Mouse (Mus musculus) intestine, embryonic 15.5 days (tissue): ENCODE results near the gene Osgepl1. TPM values are rescaled to one million over a fixed set of nuclear protein-coding genes. Genes with fewer than 3 reads are reported as not detected.
"Not testable (repeated sequence)": the region's sequence is repeated elsewhere in the genome, so short reads cannot be mapped to it uniquely, and the experiment has no call there.

ENCODE experiments used
- ATAC-seq: fragments of 200-750 bp; cut with Nextera tagmentation; 2 replicates; pipeline ENCODE4 v1.8.0; 2017; ENCODE audit warnings: moderate TSS enrichment, moderate library complexity
- H3K27ac ChIP-seq: fragments of 300-500 bp; sonication (generic); 2 replicates; pipeline ENCODE4 v1.5.1; 2015; ENCODE audit warnings: mild to moderate bottlenecking, inconsistent platforms
- H3K27me3 ChIP-seq: fragments of 300-500 bp; sonication (generic); replicated peaks from 2 replicates; pipeline ENCODE4 v1.6.1; 2015; ENCODE audit warnings: inconsistent platforms
- H3K36me3 ChIP-seq: fragments of 300-500 bp; sonication (generic); 2 replicates; pipeline ENCODE4 v1.6.1; 2015; ENCODE audit warnings: inconsistent platforms
- H3K4me1 ChIP-seq: fragments of 300-500 bp; sonication (generic); replicated peaks from 2 replicates; pipeline ENCODE4 v1.6.1; 2015; ENCODE audit warnings: inconsistent platforms
- H3K4me2 ChIP-seq: fragments of 300-500 bp; sonication (generic); replicated peaks from 2 replicates; pipeline ENCODE4 v1.6.1; 2015; ENCODE audit warnings: mild to moderate bottlenecking, inconsistent platforms
- H3K4me3 ChIP-seq: fragments of 300-500 bp; sonication (generic); replicated peaks from 2 replicates; pipeline ENCODE4 v1.5.1; 2015; ENCODE audit warnings: inconsistent platforms
- H3K9ac ChIP-seq: fragments of 300-500 bp; sonication (generic); 2 replicates; pipeline ENCODE4 v1.6.1; 2015; ENCODE audit warnings: inconsistent platforms
- H3K9me3 ChIP-seq: fragments of 300-500 bp; sonication (generic); 2 replicates; pipeline ENCODE4 v1.6.1; 2016; ENCODE audit warnings: inconsistent platforms
- WGBS: fragments of 180-500 bp; shearing (Covaris S2); methylation state at CpG from one replicate; pipeline ENCODE4 v1.1.7; 2015; 5-methylcytosine and 5-hydroxymethylcytosine counted together
- polyA plus RNA-seq: library from polyadenylated mRNA; unstranded; fragments of >200 nt; fragmentation: Nextera tagmentation; extraction: Ambion mirVana; gene quantifications from 2 replicates; pipeline ENCODE4 v1.2.1, GENCODE M21; 2015

The Osgepl1 gene
- polyA plus RNA-seq, result 25.5 and 28.2 TPM in 2 replicates

- no peaks in the 10 kb centered on the region for H3K4me1 ChIP-seq
- H3K9ac ChIP-seq, result peak within 1 kb of the TSS; percentile 54
- peak within 1 kb of the TSS; percentile 68 for H3K4me2 ChIP-seq
- no peaks in the 10 kb centered on the region for H3K9me3 ChIP-seq
- 2% methylated on average over 27 of the region's 27 CpGs for WGBS
- peak within 1 kb of the TSS; percentile 47 for H3K4me3 ChIP-seq
- H3K36me3 ChIP-seq, result no peaks in the 10 kb centered on the region
- peak; percentile 99 for ATAC-seq
- no peaks in the 10 kb centered on the region for H3K27me3 ChIP-seq
- peak within 1 kb of the TSS; percentile 78 for H3K27ac ChIP-seq
Measured at GRCm38 (mm10) chr1:53312989-53313967, at the start of gene Osgepl1. Gene Osgepl1, plus strand, starts transcription at chr1:53313624.

- H3K27ac ChIP-seq, H3K36me3 ChIP-seq, H3K9me3 ChIP-seq, H3K4me3 ChIP-seq, H3K27me3 ChIP-seq, H3K4me1 ChIP-seq, ATAC-seq, H3K9ac ChIP-seq, H3K4me2 ChIP-seq: not testable (repeated sequence)
Measured at GRCm38 (mm10) chr1:53264958-53265612, 48.3 kb upstream of the Osgepl1 start.

- ATAC-seq, result no peak
- no peaks in the 10 kb centered on the region for H3K4me1 ChIP-seq
- no peak overlapping the region for H3K27ac ChIP-seq
- no peaks in the 10 kb centered on the region for H3K27me3 ChIP-seq
- 70% methylated on average over 3 of the region's 3 CpGs for WGBS
- H3K9ac ChIP-seq, result no peak overlapping the region
- H3K9me3 ChIP-seq, result no peaks in the 10 kb centered on the region
- no peak overlapping the region for H3K4me2 ChIP-seq
- no peak overlapping the region for H3K4me3 ChIP-seq
- H3K36me3 ChIP-seq, result no peaks in the 10 kb centered on the region
Measured at GRCm38 (mm10) chr1:53269901-53270300, 43.5 kb upstream of the Osgepl1 start.

- Histone ChIP-seq H3K36me3 (no peaks in the 10 kb centered on the region), H3K4me2 (no peak overlapping the region), H3K9me3 (no peaks in the 10 kb centered on the region), H3K4me1 (no peaks in the 10 kb centered on the region), H3K9ac (no peak overlapping the region), H3K4me3 (no peak overlapping the region), H3K27ac (no peak overlapping the region), H3K27me3 (no peaks in the 10 kb centered on the region)
- ATAC-seq, result no peak
Measured at GRCm38 (mm10) chr1:53272646-53273045, 40.8 kb upstream of the Osgepl1 start.

GRCm38 (mm10) chr1:53291197-53291596 lies 22.2 kb upstream of the Osgepl1 start:
- H3K36me3 ChIP-seq, result no peaks in the 10 kb centered on the region
- no peak overlapping the region for H3K27ac ChIP-seq
- WGBS, result 66% methylated on average over 3 of the region's 3 CpGs
- no peaks in the 10 kb centered on the region for H3K4me1 ChIP-seq
- no peak overlapping the region for H3K9ac ChIP-seq
- H3K27me3 ChIP-seq, result no peaks in the 10 kb centered on the region
- 0 out of 2 replicates have a peak, but pooled peaks have one; percentile 31 for ATAC-seq
- no peaks in the 10 kb centered on the region for H3K9me3 ChIP-seq
- no peak overlapping the region for H3K4me2 ChIP-seq
- H3K4me3 ChIP-seq, result no peak overlapping the region

GRCm38 (mm10) chr1:53296581-53297383 lies 16.6 kb upstream of the Osgepl1 start, which contains the start of the genes Pms1, Ormdl1 and Gm28778:
Gene Pms1, minus strand, starts transcription at chr1:53297018.
Gene Ormdl1, plus strand, starts transcription at chr1:53297095.
Gene Gm28778, plus strand, starts transcription at chr1:53297111.
- no peaks in the 10 kb centered on the region for H3K27me3 ChIP-seq
- peak; percentile 100 for ATAC-seq
- peak within 1 kb of the TSS; percentile 73 for H3K4me2 ChIP-seq
- under 1% methylated on average over 64 of the region's 66 CpGs for WGBS
- H3K4me1 ChIP-seq, result no peaks in the 10 kb centered on the region
- peak within 1 kb of the TSS; percentile 86 for H3K4me3 ChIP-seq
- peak within 1 kb of the TSS; percentile 92 for H3K9ac ChIP-seq
- no peaks in the 10 kb centered on the region for H3K9me3 ChIP-seq
- no peaks in the 10 kb centered on the region for H3K36me3 ChIP-seq
- H3K27ac ChIP-seq, result peak within 1 kb of the TSS; percentile 94

GRCm38 (mm10) chr1:53300506-53300905 lies 12.9 kb upstream of the Osgepl1 start:
- Histone ChIP-seq H3K4me3 (no peak overlapping the region), H3K36me3 (no peaks in the 10 kb centered on the region), H3K27ac (no peak overlapping the region), H3K9ac (no peak overlapping the region), H3K4me1 (no peaks in the 10 kb centered on the region), H3K9me3 (no peaks in the 10 kb centered on the region), H3K27me3 (no peaks in the 10 kb centered on the region), H3K4me2 (no peak overlapping the region)
- no peak for ATAC-seq
- 92% methylated on average over 4 of the region's 4 CpGs for WGBS

- WGBS, result 91% methylated on average over 4 of the region's 4 CpGs
- Histone ChIP-seq H3K4me1 (no peaks in the 10 kb centered on the region), H3K27me3 (no peaks in the 10 kb centered on the region), H3K27ac (no peak overlapping the region), H3K9me3 (no peaks in the 10 kb centered on the region), H3K4me2 (no peak overlapping the region), H3K4me3 (no peak overlapping the region), H3K9ac (no peak overlapping the region), H3K36me3 (0 out of 2 replicates have a peak, but pooled peaks cover 2% of the 10 kb centered on the region)
- no peak for ATAC-seq
Measured at GRCm38 (mm10) chr1:53321662-53322344, 8.4 kb downstream of the Osgepl1 start.

- peak; percentile 76; the same call in 1 of the 2 replicates for ATAC-seq
- Histone ChIP-seq H3K27ac (no peak overlapping the region), H3K4me3 (no peak overlapping the region), H3K4me2 (no peak overlapping the region), H3K9me3 (no peaks in the 10 kb centered on the region), H3K36me3 (0 out of 2 replicates have a peak, but pooled peaks cover 2% of the 10 kb centered on the region), H3K27me3 (no peaks in the 10 kb centered on the region), H3K9ac (no peak overlapping the region), H3K4me1 (no peaks in the 10 kb centered on the region)
- WGBS, result 78% methylated on average over 5 of the region's 5 CpGs
Measured at GRCm38 (mm10) chr1:53323254-53323653, 9.8 kb downstream of the Osgepl1 start.

- H3K4me3 ChIP-seq, result no peak overlapping the region
- no peaks in the 10 kb centered on the region for H3K4me1 ChIP-seq
- no peak overlapping the region for H3K9ac ChIP-seq
- no peak overlapping the region for H3K27ac ChIP-seq
- H3K9me3 ChIP-seq, result no peaks in the 10 kb centered on the region
- H3K4me2 ChIP-seq, result no peak overlapping the region
- 0 out of 2 replicates have a peak, but pooled peaks cover 2% of the 10 kb centered on the region for H3K36me3 ChIP-seq
- no peaks in the 10 kb centered on the region for H3K27me3 ChIP-seq
- ATAC-seq, result peak; percentile 66
- WGBS, result 77% methylated on average over 1 of the region's 1 CpGs
Measured at GRCm38 (mm10) chr1:53324277-53324676, 10.9 kb downstream of the Osgepl1 start.

- peak; percentile 55; the same call in 1 of the 2 replicates for ATAC-seq
- Histone ChIP-seq H3K27me3 (no peaks in the 10 kb centered on the region), H3K9me3 (no peaks in the 10 kb centered on the region), H3K4me1 (no peaks in the 10 kb centered on the region), H3K36me3 (0 out of 2 replicates have a peak, but pooled peaks cover 2% of the 10 kb centered on the region), H3K4me3 (no peak overlapping the region), H3K27ac (no peak overlapping the region), H3K4me2 (no peak overlapping the region), H3K9ac (no peak overlapping the region)
- WGBS, result 83% methylated on average over 5 of the region's 5 CpGs
Measured at GRCm38 (mm10) chr1:53324827-53325494, 11.5 kb downstream of the Osgepl1 start.
